Mouse (Mus musculus): Measurements from ENCODE around the gene Gm20388. TPM values are rescaled to one million over a fixed set of nuclear protein-coding genes. Genes with fewer than 3 reads are reported as not detected.
"Not testable (repeated sequence)": the region's sequence is repeated elsewhere in the genome, so short reads cannot be mapped to it uniquely, and the experiment has no call there.

Gm20388 gene
- polyA plus RNA-seq, 1 experiment from 2014 or later, result not detected

- Histone ChIP-seq H3K36me3 (no peaks in the 10 kb centered on the region), H3K4me2 (no peak overlapping the region), H3K9me3 (no peaks in the 10 kb centered on the region), H3K4me3 (no peak overlapping the region), H3K27ac (no peak overlapping the region), H3K9ac (no peak overlapping the region), H3K4me1 (peaks cover 36% of the 10 kb centered on the region), H3K27me3 (peaks cover 99% of the 10 kb centered on the region)
- WGBS, result 3% methylated on average over 11 of the region's 11 CpGs
- ATAC-seq (ENCODE audit: insufficient number of reproducible peaks, insufficient read depth, low FRiP score, low TSS enrichment, low read depth), result no peak
Measured at GRCm38 (mm10) chr8:121127291-121127701, 1216.7 kb downstream of the Gm20388 start.

- peak within 1 kb of the TSS; percentile 43 for H3K4me2 ChIP-seq
- WGBS, result 4% methylated on average over 43 of the region's 43 CpGs
- no peaks in the 10 kb centered on the region for H3K9me3 ChIP-seq
- no peak within 1 kb of the TSS for H3K27ac ChIP-seq
- H3K4me3 ChIP-seq, result peak within 1 kb of the TSS; percentile 31
- H3K27me3 ChIP-seq, result peaks cover 99% of the 10 kb centered on the region
- no peaks in the 10 kb centered on the region for H3K36me3 ChIP-seq
- H3K9ac ChIP-seq, result peak within 1 kb of the TSS; percentile 38; the same call in 1 of the 2 replicates
- no peak for ATAC-seq (ENCODE audit: insufficient number of reproducible peaks, insufficient read depth, low FRiP score, low TSS enrichment, low read depth)
- peaks cover 36% of the 10 kb centered on the region for H3K4me1 ChIP-seq
Measured at GRCm38 (mm10) chr8:121127756-121128375, 1217.2 kb downstream of the Gm20388 start, which contains the start of gene Foxl1. Gene Foxl1, plus strand, starts transcription at chr8:121127940.

GRCm38 (mm10) chr8:121128531-121129264 lies 1218.1 kb downstream of the Gm20388 start:
- Histone ChIP-seq H3K9ac (peak overlapping the region; percentile 38; the same call in 1 of the 2 replicates), H3K27ac (no peak overlapping the region)
- ATAC-seq (ENCODE audit: insufficient number of reproducible peaks, insufficient read depth, low FRiP score, low TSS enrichment, low read depth), result no peak

DNA sequence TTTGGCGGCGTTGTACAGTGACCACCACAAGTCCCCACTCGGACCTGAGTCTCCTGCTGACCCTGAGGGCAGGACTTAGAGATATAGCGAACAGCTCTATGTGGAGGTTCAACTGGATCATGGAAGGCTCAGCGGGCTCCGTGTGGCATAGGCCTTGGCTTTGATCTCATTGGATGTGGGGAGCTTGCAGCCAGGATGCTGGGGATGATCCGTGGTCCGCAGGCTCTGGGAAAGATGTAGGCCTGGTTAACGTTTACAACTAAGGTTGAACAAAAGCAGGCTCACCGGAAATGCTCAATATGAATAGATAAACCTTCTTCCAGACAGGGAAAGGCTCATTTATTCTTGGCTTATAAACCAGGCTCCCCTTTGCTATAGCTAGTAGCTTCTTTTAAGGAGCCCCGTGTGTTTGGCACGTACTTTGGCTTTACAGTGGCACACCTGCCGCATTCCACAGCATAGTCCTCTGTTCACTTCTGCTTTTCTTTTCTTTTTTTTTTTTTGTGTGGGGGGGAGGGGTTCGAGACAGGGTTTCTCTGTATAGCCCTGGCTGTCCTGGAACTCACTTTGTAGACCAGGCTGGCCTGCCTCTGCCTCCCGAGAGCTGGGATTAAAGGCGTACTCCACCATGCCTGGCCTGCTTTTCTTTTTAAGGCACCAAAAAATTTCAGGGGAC lies 1218.8 kb downstream of the Gm20388 start:
- H3K9me3 ChIP-seq, result no peaks in the 10 kb centered on the region
- no peaks in the 10 kb centered on the region for H3K36me3 ChIP-seq
- no peak overlapping the region for H3K4me3 ChIP-seq
- ATAC-seq (ENCODE audit: insufficient number of reproducible peaks, insufficient read depth, low FRiP score, low TSS enrichment, low read depth), result no peak
- H3K4me1 ChIP-seq, result peaks cover 36% of the 10 kb centered on the region
- H3K4me2 ChIP-seq, result peak overlapping the region; percentile 43; the same call in 1 of the 2 replicates
- H3K27me3 ChIP-seq, result peaks cover 92% of the 10 kb centered on the region
- H3K27ac ChIP-seq, result no peak overlapping the region
- H3K9ac ChIP-seq, result no peak overlapping the region
- 16% methylated on average over 16 of the region's 16 CpGs for WGBS

More at GRCm38 (mm10) chr8:121128531-121129264, 1218.1 kb downstream of the Gm20388 start:
- Histone ChIP-seq H3K36me3 (no peaks in the 10 kb centered on the region), H3K4me2 (peak overlapping the region; percentile 43), H3K27me3 (peaks cover 92% of the 10 kb centered on the region), H3K4me3 (peak overlapping the region; percentile 31), H3K9me3 (no peaks in the 10 kb centered on the region), H3K4me1 (peaks cover 36% of the 10 kb centered on the region)
- 2% methylated on average over 55 of the region's 55 CpGs for WGBS

- WGBS, result 33% methylated on average over 5 of the region's 5 CpGs
- peaks cover 30% of the 10 kb centered on the region for H3K4me1 ChIP-seq
- H3K27me3 ChIP-seq, result peaks cover 81% of the 10 kb centered on the region
- no peak overlapping the region for H3K27ac ChIP-seq
- H3K36me3 ChIP-seq, result no peaks in the 10 kb centered on the region
- H3K9me3 ChIP-seq, result no peaks in the 10 kb centered on the region
- no peak for ATAC-seq (ENCODE audit: insufficient number of reproducible peaks, insufficient read depth, low FRiP score, low TSS enrichment, low read depth)
- H3K9ac ChIP-seq, result no peak overlapping the region
- H3K4me2 ChIP-seq, result no peak overlapping the region
- H3K4me3 ChIP-seq, result no peak overlapping the region
Measured at GRCm38 (mm10) chr8:121130522-121130921, 1219.9 kb downstream of the Gm20388 start.

DNA sequence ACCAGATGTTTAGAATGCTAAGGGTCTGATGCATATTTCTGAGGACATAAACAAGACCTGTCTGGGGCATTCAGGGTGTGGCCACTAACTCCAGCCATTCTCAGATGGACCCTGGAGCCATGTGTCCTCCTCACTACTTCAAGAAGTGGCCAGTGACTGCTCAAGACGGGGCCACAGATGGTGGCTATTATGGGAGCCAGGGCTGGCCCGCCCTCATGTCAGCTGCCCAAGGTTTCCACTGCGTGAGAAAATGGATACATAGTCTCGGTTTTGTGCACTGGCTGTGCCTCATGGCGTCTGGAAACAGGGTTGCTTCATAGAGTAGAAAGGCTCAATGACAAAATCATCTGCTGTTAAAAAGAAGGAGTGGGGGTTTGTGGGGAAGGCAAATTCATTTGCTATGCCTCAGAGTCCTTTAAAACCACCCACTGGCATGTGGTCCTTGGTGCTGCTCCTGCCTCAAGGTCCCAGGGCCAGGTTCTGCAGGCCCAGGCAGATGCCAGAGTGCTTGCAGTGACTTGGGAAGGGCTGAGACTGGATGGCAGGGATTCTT lies 1222.4 kb downstream of the Gm20388 start:
- Histone ChIP-seq H3K4me3 (no peak overlapping the region), H3K9ac (no peak overlapping the region), H3K27me3 (peaks cover 55% of the 10 kb centered on the region), H3K4me1 (peaks cover 24% of the 10 kb centered on the region), H3K27ac (no peak overlapping the region), H3K4me2 (no peak overlapping the region), H3K36me3 (no peaks in the 10 kb centered on the region), H3K9me3 (peaks cover 11% of the 10 kb centered on the region)
- WGBS, result 38% methylated on average over 5 of the region's 5 CpGs
- no peak for ATAC-seq (ENCODE audit: insufficient number of reproducible peaks, insufficient read depth, low FRiP score, low TSS enrichment, low read depth)

DNA sequence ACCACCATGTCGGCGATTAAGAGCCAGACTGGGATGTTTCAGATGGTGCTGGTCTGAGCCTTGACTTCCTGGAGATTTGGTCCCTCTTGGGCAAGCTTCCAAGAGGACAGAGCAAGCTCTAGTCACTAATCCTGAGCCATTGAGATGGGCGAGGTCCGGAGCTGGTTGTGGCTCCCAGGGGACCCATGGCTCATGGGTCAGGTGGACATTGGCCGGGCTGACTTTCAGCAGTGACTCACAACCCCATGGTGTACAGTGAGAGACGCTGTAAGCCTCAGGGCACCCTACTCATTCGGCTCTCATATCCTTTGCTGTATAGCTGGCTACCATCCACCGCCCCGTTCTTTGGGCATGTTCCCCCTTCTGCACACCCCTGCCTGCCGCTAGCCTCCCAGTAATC lies 1223.5 kb downstream of the Gm20388 start:
- no peak for ATAC-seq (ENCODE audit: insufficient number of reproducible peaks, insufficient read depth, low FRiP score, low TSS enrichment, low read depth)
- peaks cover 45% of the 10 kb centered on the region for H3K27me3 ChIP-seq

DNA sequence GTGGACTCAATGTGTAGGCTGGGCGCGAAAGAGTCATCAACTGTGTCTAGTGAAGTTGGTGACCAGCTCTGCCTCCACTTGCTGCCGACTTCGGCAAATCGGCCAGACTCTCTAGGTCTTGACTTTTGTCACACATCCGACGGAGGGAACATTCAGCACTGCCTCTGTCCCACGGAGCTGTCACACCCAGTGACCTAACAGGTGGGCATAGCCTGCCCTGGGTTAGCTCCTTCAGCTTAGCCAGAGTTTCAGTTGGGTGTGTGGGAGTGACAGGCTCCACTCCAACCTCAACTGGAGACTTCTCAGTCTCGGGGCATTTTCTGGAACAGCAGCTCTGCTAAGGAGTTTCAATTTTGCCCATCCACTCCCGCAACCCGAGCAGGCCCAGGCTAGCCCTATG lies 1223.9 kb downstream of the Gm20388 start:
- H3K4me1 ChIP-seq, result peaks cover 10% of the 10 kb centered on the region; the same call in 1 of the 2 replicates
- no peak overlapping the region for H3K9ac ChIP-seq
- peaks cover 41% of the 10 kb centered on the region for H3K27me3 ChIP-seq
- H3K27ac ChIP-seq, result no peak overlapping the region
- no peak for ATAC-seq (ENCODE audit: insufficient number of reproducible peaks, insufficient read depth, low FRiP score, low TSS enrichment, low read depth)
- no peak overlapping the region for H3K4me3 ChIP-seq
- WGBS, result 88% methylated on average over 11 of the region's 11 CpGs
- no peak overlapping the region for H3K4me2 ChIP-seq
- peaks cover 15% of the 10 kb centered on the region for H3K9me3 ChIP-seq
- no peaks in the 10 kb centered on the region for H3K36me3 ChIP-seq

More for the DNA sequence above, 1223.5 kb downstream of the Gm20388 start:
- Histone ChIP-seq H3K36me3 (no peaks in the 10 kb centered on the region), H3K4me2 (no peak overlapping the region), H3K27ac (no peak overlapping the region), H3K4me1 (peaks cover 13% of the 10 kb centered on the region; the same call in 1 of the 2 replicates), H3K9me3 (peaks cover 15% of the 10 kb centered on the region), H3K9ac (no peak overlapping the region), H3K4me3 (no peak overlapping the region)
- 88% methylated on average over 10 of the region's 10 CpGs for WGBS

DNA sequence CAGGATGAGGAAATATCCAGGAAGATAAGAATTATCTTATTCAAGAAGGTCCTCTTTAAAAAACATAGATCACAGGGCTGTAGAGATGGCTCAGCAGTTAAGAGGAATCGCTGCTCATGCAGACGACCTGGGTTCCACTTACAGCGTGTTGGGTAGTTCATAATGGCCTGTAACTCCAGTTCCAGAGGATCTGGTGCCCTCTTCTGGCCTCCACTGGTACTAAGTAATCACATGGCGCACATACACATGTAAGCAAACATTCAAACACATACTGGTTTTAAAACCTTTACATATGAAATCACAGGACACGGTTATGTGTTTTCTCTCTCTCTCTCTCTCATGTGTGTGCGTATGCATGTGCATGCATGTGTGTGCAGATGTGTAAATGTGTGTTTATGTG lies 1226.2 kb downstream of the Gm20388 start:
- Histone ChIP-seq H3K4me2 (no peak overlapping the region), H3K4me3 (no peak overlapping the region), H3K36me3 (no peaks in the 10 kb centered on the region), H3K27me3 (peaks cover 19% of the 10 kb centered on the region), H3K27ac (no peak overlapping the region), H3K4me1 (peaks cover 10% of the 10 kb centered on the region; the same call in 1 of the 2 replicates), H3K9me3 (peaks cover 15% of the 10 kb centered on the region), H3K9ac (no peak overlapping the region)
- ATAC-seq (ENCODE audit: insufficient number of reproducible peaks, insufficient read depth, low FRiP score, low TSS enrichment, low read depth), result no peak
- WGBS, result 93% methylated on average over 6 of the region's 6 CpGs

DNA sequence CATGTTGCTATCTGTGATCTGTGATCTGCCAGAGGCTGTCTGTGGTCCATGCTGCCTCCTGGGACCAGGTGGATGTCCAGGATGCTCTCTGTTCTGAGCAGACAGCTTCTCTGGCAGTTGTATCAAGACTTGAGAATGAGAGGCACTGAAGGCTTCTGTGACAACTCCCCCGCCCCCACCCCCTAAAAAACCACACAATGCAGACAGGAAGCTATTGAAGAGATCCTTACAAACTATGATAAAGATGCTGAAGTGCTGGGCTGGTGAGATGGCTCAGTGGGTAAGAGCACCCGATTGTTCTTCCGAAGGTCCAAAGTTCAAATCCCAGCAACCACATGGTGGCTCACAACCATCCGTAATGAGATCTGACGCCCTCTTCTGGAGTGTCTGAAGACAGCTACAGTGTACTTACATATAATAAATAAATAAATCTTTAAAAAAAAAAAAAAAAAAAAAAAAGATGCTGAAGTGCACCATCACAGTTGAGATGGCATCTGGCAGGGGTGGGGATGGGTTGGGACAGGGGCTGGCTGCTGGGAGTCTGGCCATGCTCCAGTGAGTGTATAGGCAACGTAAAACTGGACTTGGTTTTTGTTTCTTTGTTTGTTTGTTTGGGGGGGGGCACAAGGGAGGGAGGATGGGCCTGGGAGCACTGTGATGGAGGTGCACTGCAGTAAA lies 1235.0 kb downstream of the Gm20388 start:
- H3K4me3 ChIP-seq; ATAC-seq (ENCODE audit: insufficient number of reproducible peaks, insufficient read depth, low FRiP score, low TSS enrichment, low read depth); H3K27ac ChIP-seq; H3K9me3 ChIP-seq; H3K36me3 ChIP-seq; H3K4me1 ChIP-seq; H3K9ac ChIP-seq; H3K4me2 ChIP-seq: not testable (repeated sequence)
- WGBS, result 77% methylated on average over 5 of the region's 6 CpGs
- H3K27me3 ChIP-seq, result peaks cover 13% of the 10 kb centered on the region

DNA sequence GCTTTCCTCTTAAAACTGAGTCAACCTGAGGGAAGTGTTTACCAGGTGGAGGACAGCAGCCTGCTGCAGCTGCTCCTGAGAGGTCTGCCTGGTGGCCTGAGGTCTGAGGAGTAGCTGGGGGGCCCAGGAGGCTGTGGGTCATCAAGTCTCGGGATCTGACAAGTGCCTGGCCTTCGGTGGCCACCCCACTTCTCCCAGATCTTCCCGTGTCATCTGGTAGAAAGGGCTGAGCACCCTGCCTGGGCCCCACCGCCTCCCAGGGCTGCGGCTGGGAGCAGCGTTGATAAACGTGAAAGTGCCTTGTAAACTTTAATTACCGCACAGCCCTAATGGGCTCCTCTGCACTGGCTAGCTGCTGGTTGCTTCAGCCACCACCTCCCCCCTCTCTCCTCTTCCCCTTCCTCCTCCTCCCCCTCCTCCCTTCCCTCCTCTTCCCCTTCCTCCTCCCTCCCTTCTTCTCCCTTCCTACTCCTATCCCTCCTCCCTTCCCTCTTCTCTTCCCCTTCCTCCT lies 1238.0 kb downstream of the Gm20388 start:
- H3K27ac ChIP-seq, result no peak overlapping the region
- H3K4me2 ChIP-seq, result no peak overlapping the region
- H3K36me3 ChIP-seq, result no peaks in the 10 kb centered on the region
- no peak overlapping the region for H3K4me3 ChIP-seq
- H3K9me3 ChIP-seq, result no peaks in the 10 kb centered on the region
- WGBS, result 24% methylated on average over 8 of the region's 8 CpGs
- ATAC-seq (ENCODE audit: insufficient number of reproducible peaks, insufficient read depth, low FRiP score, low TSS enrichment, low read depth), result no peak
- no peak overlapping the region for H3K9ac ChIP-seq
- peaks cover 3% of the 10 kb centered on the region for H3K27me3 ChIP-seq
- no peaks in the 10 kb centered on the region for H3K4me1 ChIP-seq
